Mouse (Mus musculus) intestine, postnatal 0 days (tissue): Measurements from ENCODE around the gene Cysltr2. TPM values are rescaled to one million over a fixed set of nuclear protein-coding genes. Genes with fewer than 3 reads are reported as not detected.
A peak's percentile ranks its signal among the peaks of the same experiment; 100 is the strongest.

Experiments
- ATAC-seq: fragments of 200-750 bp; cut with Nextera tagmentation; 2 replicates; pipeline ENCODE4 v1.8.0; 2017; ENCODE audit warnings: mild to moderate bottlenecking, moderate TSS enrichment, moderate library complexity
- H3K27ac ChIP-seq: fragments of 300-500 bp; sonication (generic); 2 replicates; pipeline ENCODE4 v1.5.1; 2014; ENCODE audit warnings: mild to moderate bottlenecking, low read depth, low read length, moderate library complexity
- H3K27me3 ChIP-seq: fragments of 300-500 bp; sonication (generic); replicated peaks from 2 replicates; pipeline ENCODE4 v1.6.1; 2014; ENCODE audit warnings: low read length, mixed read lengths; ENCODE audit not compliant: control insufficient read depth, insufficient read depth
- H3K36me3 ChIP-seq: fragments of 300-500 bp; sonication (generic); 2 replicates; pipeline ENCODE4 v1.6.1; 2014; ENCODE audit warnings: mild to moderate bottlenecking, moderate library complexity; ENCODE audit not compliant: control insufficient read depth, insufficient read depth
- H3K4me1 ChIP-seq: fragments of 300-500 bp; sonication (generic); replicated peaks from 2 replicates; pipeline ENCODE4 v1.6.1; 2014; ENCODE audit warnings: antibody characterized with exemption, low read length, mixed read lengths; ENCODE audit not compliant: control insufficient read depth, insufficient read depth
- H3K4me2 ChIP-seq: fragments of 300-500 bp; sonication (generic); replicated peaks from 2 replicates; pipeline ENCODE4 v1.6.1; 2014; ENCODE audit warnings: low read depth, mild to moderate bottlenecking, moderate library complexity
- H3K4me3 ChIP-seq: fragments of 300-500 bp; sonication (generic); 2 replicates; pipeline ENCODE4 v1.5.1; 2014; ENCODE audit warnings: low read depth, low read length
- H3K9ac ChIP-seq: fragments of 300-500 bp; sonication (generic); 2 replicates; pipeline ENCODE4 v1.6.1; 2014; ENCODE audit warnings: mild to moderate bottlenecking, low read depth, low read length
- H3K9me3 ChIP-seq: fragments of 300-500 bp; sonication (generic); 2 replicates; pipeline ENCODE4 v1.6.1; 2016; ENCODE audit warnings: mixed run types; ENCODE audit not compliant: control insufficient read depth
- CTCF ChIP-seq: sonication (generic); IDR thresholded peaks from 2 replicates; pipeline ENCODE4 v1.5.1; 2016; ENCODE audit warnings: low read depth, mild to moderate bottlenecking, control low read depth, antibody characterized with exemption, moderate library complexity
- WGBS: fragments of 180-500 bp; shearing (Covaris S2); extraction: QIAGEN DNeasy Blood & Tissue Kit; methylation state at CpG from one replicate; pipeline ENCODE4 v1.1.7; 2014; 5-methylcytosine and 5-hydroxymethylcytosine counted together
- polyA plus RNA-seq: library from polyadenylated mRNA; unstranded; fragments of >200 nt; fragmentation: Nextera tagmentation; extraction: Ambion mirVana; gene quantifications from 2 replicates; pipeline ENCODE4 v1.2.1, GENCODE M21; 2015

The Cysltr2 gene
- polyA plus RNA-seq, 1 experiment from 2014 or later: 0.30 TPM

GRCm38 (mm10) chr14:73041689-73042088 is 7.2 kb downstream of the Cysltr2 start:
- no peak for TF ChIP-seq CTCF
- Histone ChIP-seq H3K9me3 (no peaks in the 10 kb centered on the region), H3K36me3 (no peaks in the 10 kb centered on the region), H3K27ac (no peak overlapping the region), H3K9ac (no peak overlapping the region), H3K27me3 (no peaks in the 10 kb centered on the region), H3K4me1 (no peaks in the 10 kb centered on the region), H3K4me3 (no peak overlapping the region), H3K4me2 (no peak overlapping the region)
- ATAC-seq: no peak
- 30% methylated on average over 2 of the region's 2 CpGs for WGBS

DNA sequence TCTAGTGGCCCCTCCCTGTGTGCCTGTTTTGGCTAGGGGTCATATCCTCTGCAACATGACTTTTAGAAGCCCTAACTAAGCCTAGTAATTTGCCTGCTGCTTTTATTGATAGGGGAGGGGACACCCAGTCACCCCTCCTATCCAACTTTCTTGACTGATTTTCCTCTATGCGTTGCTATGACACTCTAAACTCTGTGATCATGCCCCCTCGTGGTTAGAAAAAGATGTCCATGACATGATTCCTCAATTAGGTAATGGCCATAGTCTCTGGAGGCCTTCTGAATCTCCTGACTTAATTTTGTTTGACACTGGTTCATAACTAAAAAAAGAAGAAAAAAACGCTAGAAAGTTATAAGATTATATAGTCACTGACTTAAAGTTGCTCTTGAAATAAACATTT is 15.6 kb downstream of the Cysltr2 start:
- Histone ChIP-seq H3K4me2 (no peak overlapping the region), H3K9me3 (no peaks in the 10 kb centered on the region), H3K9ac (no peak overlapping the region), H3K4me1 (no peaks in the 10 kb centered on the region), H3K4me3 (no peak overlapping the region), H3K27ac (no peak overlapping the region), H3K27me3 (no peaks in the 10 kb centered on the region), H3K36me3 (no peaks in the 10 kb centered on the region)
- 39% methylated on average over 3 of the region's 3 CpGs for WGBS
- ATAC-seq: no peak
- peak; percentile 13; the same call in 1 of the 2 replicates for TF ChIP-seq CTCF

DNA sequence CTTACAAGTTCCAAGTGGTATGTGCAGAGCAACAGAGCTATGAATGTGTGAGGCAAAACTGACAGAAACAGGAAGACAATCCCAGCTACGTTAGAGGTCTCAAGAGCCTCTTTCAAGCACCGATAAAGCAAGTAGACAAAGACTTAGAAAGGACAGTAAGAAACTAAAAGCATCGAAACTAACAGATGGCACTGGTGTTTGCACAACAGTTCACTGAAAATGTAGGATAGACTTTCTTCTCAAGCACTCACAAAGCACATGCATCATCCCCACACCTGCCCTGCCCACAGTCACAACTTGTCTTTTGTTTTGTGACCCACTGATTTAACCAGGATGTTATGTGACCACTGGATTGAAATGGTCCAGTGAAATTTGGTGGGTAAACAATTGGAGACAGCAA is 17.7 kb downstream of the Cysltr2 start:
- H3K4me3 ChIP-seq: no peak overlapping the region
- H3K27ac ChIP-seq: no peak overlapping the region
- TF ChIP-seq CTCF: no peak
- no peak overlapping the region for H3K9ac ChIP-seq
- H3K4me2 ChIP-seq: no peak overlapping the region
- ATAC-seq: no peak
- 88% methylated on average over 3 of the region's 3 CpGs for WGBS
- H3K9me3 ChIP-seq: no peaks in the 10 kb centered on the region
- H3K4me1 ChIP-seq: no peaks in the 10 kb centered on the region
- H3K36me3 ChIP-seq: no peaks in the 10 kb centered on the region
- no peaks in the 10 kb centered on the region for H3K27me3 ChIP-seq

DNA sequence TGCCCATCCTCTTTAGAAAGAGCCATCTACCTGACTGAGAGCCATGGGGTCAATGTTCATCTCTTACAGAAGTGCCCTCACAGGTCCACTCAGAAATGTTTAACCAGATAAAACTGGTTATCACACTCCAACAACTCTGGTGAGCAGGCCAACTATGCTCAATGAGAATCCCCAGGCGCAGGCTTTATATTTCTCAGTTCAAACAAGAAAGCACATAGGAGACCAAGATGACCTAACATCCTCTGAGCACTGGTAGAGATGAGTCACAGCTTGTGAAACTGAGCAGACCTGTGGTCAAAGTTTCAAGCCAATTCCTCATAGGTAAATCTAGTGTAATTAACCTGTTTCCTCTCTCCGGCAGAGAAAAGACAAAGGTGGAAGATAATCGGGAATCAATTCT is 31.6 kb downstream of the Cysltr2 start:
- H3K4me1 ChIP-seq: no peaks in the 10 kb centered on the region
- no peak for TF ChIP-seq CTCF
- H3K9ac ChIP-seq: no peak overlapping the region
- no peaks in the 10 kb centered on the region for H3K9me3 ChIP-seq
- H3K4me3 ChIP-seq: no peak overlapping the region
- no peak overlapping the region for H3K27ac ChIP-seq
- H3K36me3 ChIP-seq: no peaks in the 10 kb centered on the region
- WGBS: 66% methylated on average over 3 of the region's 3 CpGs
- H3K4me2 ChIP-seq: no peak overlapping the region
- no peaks in the 10 kb centered on the region for H3K27me3 ChIP-seq
- ATAC-seq: no peak

- H3K27ac ChIP-seq: no peak overlapping the region
- WGBS: 73% methylated on average over 6 of the region's 6 CpGs
- H3K9me3 ChIP-seq: no peaks in the 10 kb centered on the region
- H3K4me1 ChIP-seq: no peaks in the 10 kb centered on the region
- H3K4me3 ChIP-seq: no peak overlapping the region
- no peak for TF ChIP-seq CTCF
- H3K9ac ChIP-seq: no peak overlapping the region
- H3K36me3 ChIP-seq: no peaks in the 10 kb centered on the region
- H3K27me3 ChIP-seq: no peaks in the 10 kb centered on the region
- no peak for ATAC-seq
- H3K4me2 ChIP-seq: no peak overlapping the region
Observed at GRCm38 (mm10) chr14:73015386-73015785, 33.5 kb downstream of the Cysltr2 start.

- Histone ChIP-seq H3K27ac (no peak overlapping the region), H3K9ac (no peak overlapping the region), H3K36me3 (no peaks in the 10 kb centered on the region), H3K27me3 (no peaks in the 10 kb centered on the region), H3K4me3 (no peak overlapping the region), H3K4me1 (no peaks in the 10 kb centered on the region), H3K9me3 (no peaks in the 10 kb centered on the region), H3K4me2 (no peak overlapping the region)
- WGBS: 45% methylated on average over 9 of the region's 9 CpGs
- no peak for ATAC-seq
- TF ChIP-seq CTCF: 0 out of 2 replicates have a peak, but pooled peaks have one; percentile 15
Observed at GRCm38 (mm10) chr14:73013723-73014544, 35.0 kb downstream of the Cysltr2 start.
